Mouse (Mus musculus): ENCODE results near the gene Syde2.

DNA sequence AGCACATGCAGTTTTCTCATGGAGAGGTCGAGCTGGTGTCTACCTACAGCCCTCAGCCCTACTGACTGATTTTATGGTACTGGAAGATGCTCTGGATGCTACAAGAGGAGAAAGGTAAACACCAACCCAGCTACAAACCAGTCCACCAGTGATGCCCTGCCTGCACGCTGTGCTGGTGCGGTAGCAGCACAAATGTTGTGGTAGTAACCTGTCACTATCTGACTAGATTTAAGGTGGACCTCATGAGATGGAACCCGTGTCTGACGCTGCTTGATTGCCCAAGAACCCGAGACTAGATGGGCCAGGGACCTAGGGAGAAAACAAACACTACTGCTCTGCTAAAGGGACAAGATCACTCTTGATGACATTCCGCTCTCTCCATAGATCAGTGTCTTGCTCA lies 69.5 kb downstream of the Syde2 start:
- TF ChIP-seq CTCF (IDR thresholded peaks at IDR 0.05; ENCODE audit: control insufficient read depth, insufficient read depth, insufficient read length), result no peak
- TF ChIP-seq USF1 (IDR thresholded peaks at IDR 0.05; ENCODE audit: low read depth), result no peak
- no peak for TF ChIP-seq MAX (IDR thresholded peaks at IDR 0.05)
